Mouse (Mus musculus) Patski (cell line): ENCODE measurements at regions not wholly inside any gene's neighbourhood (a gene's known extent, or its start where the extent isn't known, plus 50 kb on each side); places are given as distances from the start of the nearest gene placed in this dataset.

Source experiments
- ATAC-seq: fragments of 100-300 bp; one replicate; pipeline ENCODE4 v1.8.0; 2021
- CTCF ChIA-PET: fragments of 350-600 bp; sonication (Branson Sonifier 250); formaldehyde crosslinking; loops from one replicate; lab custom pipeline; 2022; ENCODE audit warnings: inconsistent platforms; lab: Charles Lee
- POLR2A ChIA-PET: fragments of 350-600 bp; sonication (Branson Sonifier 250); formaldehyde crosslinking; loops from one replicate; lab custom pipeline; 2022; ENCODE audit warnings: antibody characterized with exemption, inconsistent platforms; lab: Charles Lee
- DNase-seq: peaks from one replicate; pipeline ENCODE4 v3.0.0-alpha.2; 2011; ENCODE audit warnings: low read depth, low spot score
- H3K27me3 ChIP-seq: fragments of 371-371 bp; one replicate; pipeline ENCODE4 v1.5.1; 2021
- CTCF ChIP-seq: fragments of 100-300 bp; IDR thresholded peaks from one replicate; pipeline ENCODE4 v1.5.1; 2021
- in situ Hi-C: fragments of 300-500 bp; cut with MboI; formaldehyde crosslinking; loops from 3 replicates; pipeline ENCODE4 v1.11.1; 2018; ENCODE audit warnings: low pct_unique_long_range_greater_than_20kb, mixed read lengths

GRCm38 (mm10) chr1:79056676-79057262 is 240.2 kb downstream of the Kcne4 start:
- POLR2A ChIA-PET = no interaction called here
- in situ Hi-C loops = loop anchor here (5.0 kb wide), 1 partner anchor 39 kb away; no protein-coding TSS in a partner anchor
- CTCF ChIA-PET = no interaction called here
- TF ChIP-seq CTCF = no peak
- no peak for DNase-seq
- no peak for ATAC-seq
- no peaks in the 10 kb centered on the region for H3K27me3 ChIP-seq

GRCm38 (mm10) chr1:79080231-79080630 is 263.7 kb downstream of the Kcne4 start:
- ATAC-seq = no peak
- in situ Hi-C loops = no loop called here
- CTCF ChIA-PET = no interaction called here

More at GRCm38 (mm10) chr1:79080231-79080630, 263.7 kb downstream of the Kcne4 start:
- H3K27me3 ChIP-seq = no peaks in the 10 kb centered on the region
- no peak for DNase-seq
- POLR2A ChIA-PET = no interaction called here
- TF ChIP-seq CTCF = no peak
